Mouse (Mus musculus) G1E (cell line): ENCODE results near the gene Bcl2l11. TPM values are rescaled to one million over a fixed set of nuclear protein-coding genes. Genes with fewer than 3 reads are reported as not detected.

Experiments used
- ATAC-seq: 2 replicates; pipeline ENCODE4 v1.8.0; 2016; ENCODE audit warnings: mild to moderate bottlenecking; ENCODE audit not compliant: insufficient number of reproducible peaks, poor library complexity, low FRiP score, severe bottlenecking; ENCODE audit errors: extremely low read depth
- DNase-seq: peaks from one replicate; pipeline ENCODE4 v3.0.0; 2012; ENCODE audit warnings: low spot score
- H3K27me3 ChIP-seq: 2 replicates; pipeline ENCODE4 v1.6.1; 2012; ENCODE audit warnings: mild to moderate bottlenecking, low read length, inconsistent platforms; ENCODE audit not compliant: insufficient read depth
- H3K36me3 ChIP-seq: replicated peaks from 2 replicates; pipeline ENCODE3; 2012; ENCODE audit warnings: mild to moderate bottlenecking, inconsistent platforms
- H3K4me1 ChIP-seq: 2 replicates; pipeline ENCODE4 v1.6.1; 2012; ENCODE audit warnings: low read depth, low read length, inconsistent platforms, mixed read lengths; ENCODE audit not compliant: insufficient read depth
- H3K4me3 ChIP-seq: 2 replicates; pipeline ENCODE4 v1.5.1; 2012; ENCODE audit warnings: low read depth, mild to moderate bottlenecking, inconsistent platforms, low read length, moderate library complexity, mixed read lengths
- H3K9me3 ChIP-seq: replicated peaks from 2 replicates; pipeline ENCODE4 v1.6.1; 2012; ENCODE audit warnings: inconsistent platforms
- CTCF ChIP-seq: IDR thresholded peaks from 2 replicates; pipeline ENCODE4 v1.5.1; 2012; ENCODE audit warnings: low read depth, low read length, inconsistent platforms, mixed read lengths
- GATA1 ChIP-seq: IDR thresholded peaks from 2 replicates; pipeline ENCODE4 v1.6.1; 2012; ENCODE audit warnings: borderline replicate concordance, low read length, inconsistent platforms, mixed read lengths
- GATA2 ChIP-seq: IDR thresholded peaks from 2 replicates; pipeline ENCODE4 v1.6.1; 2012; ENCODE audit warnings: low read depth, low read length, inconsistent platforms, borderline replicate concordance
- POLR2AphosphoS5 ChIP-seq: IDR thresholded peaks from 2 replicates; pipeline ENCODE4 v1.6.1; 2012; ENCODE audit warnings: low read depth, low read length, inconsistent platforms; ENCODE audit not compliant: insufficient replicate concordance
- TAL1 ChIP-seq: conservative IDR thresholded peaks from 2 replicates; pipeline ENCODE4 v1.6.1; 2012; ENCODE audit warnings: low read depth, low read length, inconsistent platforms, mixed read lengths
- polyA plus RNA-seq: library from polyadenylated mRNA; stranded (reverse); fragments of >175 nt; gene quantifications from 2 replicates; pipeline ENCODE4 v1.2.3, GENCODE M21; 2012
- total RNA-seq, 2 experiments: library from RNA; stranded (forward) in 1 of 2; stranded (reverse) in 1 of 2; fragments of 200-1000 nt in 1 of 2; fragments of >200 nt in 1 of 2; fragmentation: Nextera tagmentation in 1 of 2; gene quantifications; 2 replicates each; pipeline ENCODE4 v1.2.3; 2014 to 2017

The Bcl2l11 gene
- total and polyA plus RNA-seq, 3 experiments = 18.4 to 39.7 (median 34.5) TPM

DNA sequence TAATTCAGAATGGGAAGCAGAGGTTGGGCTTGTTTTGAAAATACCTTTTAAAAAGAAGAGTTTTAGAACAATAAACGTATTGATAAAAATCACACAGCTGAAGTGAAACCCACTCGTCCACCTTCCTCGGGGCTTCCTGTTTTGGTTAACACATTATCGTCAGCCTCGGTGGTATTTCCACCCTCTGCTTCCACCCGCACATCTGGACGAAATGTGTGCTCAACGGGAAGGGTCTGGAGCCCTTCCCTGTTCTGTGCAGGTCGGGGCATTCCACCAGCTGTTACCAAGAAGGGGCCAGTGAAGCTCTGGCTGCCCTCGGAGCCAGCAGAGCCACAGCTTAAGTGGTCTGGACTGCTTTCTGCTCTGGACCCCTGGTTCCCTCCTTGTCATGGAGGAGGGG, 63.9 kb downstream of the Bcl2l11 start:
- TF ChIP-seq TAL1 = no peak
- no peak for TF ChIP-seq GATA2
- no peak for TF ChIP-seq GATA1
- no peak for TF ChIP-seq POLR2AphosphoS5
- no peak for TF ChIP-seq CTCF
- Histone ChIP-seq H3K4me1 (peaks cover 4% of the 10 kb centered on the region), H3K4me3 (no peak overlapping the region), H3K9me3 (no peaks in the 10 kb centered on the region), H3K27me3 (peaks cover 52% of the 10 kb centered on the region), H3K36me3 (no peaks in the 10 kb centered on the region)
- DNase-seq (no peak), ATAC-seq (no peak)

DNA sequence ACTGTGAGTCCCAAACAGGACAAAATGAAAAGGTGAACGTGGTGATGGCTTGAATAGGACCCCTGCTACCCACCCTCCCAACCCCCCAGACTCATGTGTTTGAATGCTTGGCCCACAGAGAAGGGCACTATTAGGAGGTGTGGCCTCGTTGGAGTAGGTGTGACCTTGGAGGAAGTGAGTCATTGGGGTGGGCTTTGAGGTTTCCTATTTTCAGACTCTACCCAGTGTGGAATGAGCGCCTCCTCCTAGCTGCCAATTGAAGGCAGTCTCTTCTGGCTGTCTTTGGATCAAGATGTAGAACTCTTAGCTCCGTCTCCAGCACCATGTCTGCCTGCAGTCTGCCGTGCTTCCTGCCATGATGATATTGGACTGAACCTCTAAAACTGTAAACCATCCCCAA, 64.4 kb downstream of the Bcl2l11 start:
- H3K4me1 ChIP-seq = peaks cover 4% of the 10 kb centered on the region
- no peaks in the 10 kb centered on the region for H3K36me3 ChIP-seq
- peaks cover 48% of the 10 kb centered on the region for H3K27me3 ChIP-seq
- H3K9me3 ChIP-seq = no peaks in the 10 kb centered on the region
- TF ChIP-seq POLR2AphosphoS5 (no peak), GATA2 (no peak), CTCF (no peak), TAL1 (no peak)
- ATAC-seq = no peak
- H3K4me3 ChIP-seq = no peak overlapping the region
- no peak for DNase-seq

DNA sequence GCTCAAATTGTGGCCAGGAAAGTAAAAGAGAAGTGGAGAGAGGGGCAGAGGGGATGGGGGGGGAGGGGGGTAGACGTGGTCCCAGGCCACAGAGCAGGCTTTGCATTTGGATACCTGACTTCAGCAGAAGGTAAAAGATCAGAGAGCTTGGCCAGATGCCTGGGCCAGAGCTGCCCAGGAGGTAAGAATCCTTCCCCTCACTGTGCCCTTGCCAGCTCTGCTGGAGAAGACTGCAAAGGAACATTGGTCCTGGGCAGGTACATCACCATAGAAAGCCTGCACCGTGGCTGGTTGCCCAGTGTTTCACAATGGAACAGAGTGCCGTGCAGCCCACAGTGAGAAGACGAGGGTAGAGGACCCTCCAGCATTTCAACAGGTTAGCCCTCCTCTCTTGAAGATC, 67.6 kb downstream of the Bcl2l11 start:
- Histone ChIP-seq H3K9me3 (no peaks in the 10 kb centered on the region), H3K36me3 (no peaks in the 10 kb centered on the region), H3K4me3 (no peak overlapping the region), H3K4me1 (peaks cover 4% of the 10 kb centered on the region), H3K27me3 (peaks cover 43% of the 10 kb centered on the region)
- TF ChIP-seq POLR2AphosphoS5 (no peak), GATA1 (no peak), GATA2 (no peak), CTCF (no peak), TAL1 (no peak)
- ATAC-seq (no peak), DNase-seq (no peak)

DNA sequence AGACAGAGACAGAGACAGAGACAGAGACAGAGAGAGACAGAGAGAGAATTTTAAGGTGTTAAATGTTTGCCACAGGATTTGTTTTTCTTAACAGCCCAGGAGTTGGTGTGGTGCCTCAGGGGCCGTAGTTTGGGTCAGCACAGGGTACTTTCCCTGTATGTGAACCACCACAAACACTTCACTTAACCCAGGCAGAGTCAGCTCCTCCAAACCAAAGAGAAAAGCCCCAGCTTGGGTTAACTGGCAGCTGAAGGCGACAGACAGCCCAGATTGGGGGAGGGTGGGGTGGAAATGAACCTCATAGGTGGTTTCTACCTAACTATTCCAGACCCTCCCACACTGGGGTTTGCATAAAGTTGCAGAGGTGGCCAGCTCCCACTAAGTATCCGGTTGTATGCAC, 71.5 kb downstream of the Bcl2l11 start:
- H3K36me3 ChIP-seq = no peaks in the 10 kb centered on the region
- no peak overlapping the region for H3K4me3 ChIP-seq
- TF ChIP-seq TAL1 (no peak), POLR2AphosphoS5 (no peak), GATA2 (no peak), GATA1 (no peak), CTCF (no peak)
- peaks cover 40% of the 10 kb centered on the region for H3K27me3 ChIP-seq
- ATAC-seq = no peak
- DNase-seq = no peak
- no peaks in the 10 kb centered on the region for H3K9me3 ChIP-seq
- no peaks in the 10 kb centered on the region; the same call in 1 of the 2 replicates for H3K4me1 ChIP-seq

DNA sequence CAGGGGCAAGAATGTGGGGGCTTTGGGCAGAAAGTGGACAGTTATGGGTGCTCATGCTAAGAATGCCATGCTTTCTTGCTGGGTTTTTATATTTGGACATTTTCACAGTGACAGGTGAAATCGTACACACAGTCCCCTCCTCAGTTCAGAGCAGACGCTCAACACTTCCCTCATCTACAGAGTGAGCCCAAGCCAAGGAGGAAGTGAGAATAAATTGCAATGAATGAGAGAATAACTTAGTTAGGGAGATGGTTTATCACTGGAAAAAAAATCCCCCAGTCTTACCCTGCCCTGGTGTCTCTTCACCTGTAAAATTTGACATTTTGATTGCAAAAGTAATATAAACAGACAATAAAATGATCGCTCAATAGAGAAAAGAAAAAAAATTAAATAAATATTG, 77.3 kb downstream of the Bcl2l11 start:
- Histone ChIP-seq H3K36me3 (no peaks in the 10 kb centered on the region), H3K27me3 (peaks cover 18% of the 10 kb centered on the region), H3K9me3 (peaks cover 2% of the 10 kb centered on the region; the same call in 1 of the 2 replicates), H3K4me3 (no peak overlapping the region), H3K4me1 (peaks cover 16% of the 10 kb centered on the region)
- ATAC-seq (no peak), DNase-seq (no peak)
- no peak for TF ChIP-seq TAL1
- no peak for TF ChIP-seq POLR2AphosphoS5
- TF ChIP-seq GATA2 = no peak
- no peak for TF ChIP-seq GATA1
- TF ChIP-seq CTCF = no peak

DNA sequence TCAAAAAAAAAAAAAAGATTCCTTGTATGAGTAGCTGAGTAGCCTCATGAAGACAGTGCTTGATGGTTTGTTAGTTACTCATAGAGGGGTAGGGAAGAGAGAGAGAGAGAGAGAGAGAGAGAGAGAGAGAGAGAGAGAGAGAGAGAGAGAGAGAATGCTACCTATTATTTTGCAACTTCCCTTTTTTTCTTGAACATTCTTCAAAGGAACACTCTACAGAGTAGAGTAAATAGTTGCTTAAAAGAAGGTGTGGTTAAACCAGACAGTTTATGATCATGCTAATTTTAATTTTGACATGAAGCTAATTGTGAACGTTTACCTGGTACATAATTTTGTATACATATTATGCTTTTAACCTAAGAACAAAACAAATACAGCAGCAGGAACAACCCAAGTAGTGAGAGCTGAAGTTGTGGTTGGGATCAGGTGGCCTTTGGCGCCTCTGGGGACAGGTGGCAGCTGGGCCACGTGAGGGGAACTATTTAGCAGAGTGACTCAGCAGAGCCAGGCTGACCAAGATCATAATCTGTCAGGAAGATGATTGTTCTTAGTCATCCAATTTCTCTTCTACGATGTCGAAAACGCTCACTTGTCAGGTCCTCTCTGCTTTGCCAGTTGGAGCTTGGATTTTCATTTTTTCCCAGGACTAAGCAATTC, 78.0 kb downstream of the Bcl2l11 start:
- Histone ChIP-seq H3K36me3 (no peaks in the 10 kb centered on the region), H3K27me3 (peaks cover 21% of the 10 kb centered on the region), H3K9me3 (peaks cover 2% of the 10 kb centered on the region; the same call in 1 of the 2 replicates), H3K4me1 (peaks cover 16% of the 10 kb centered on the region), H3K4me3 (no peak overlapping the region; the same call in 1 of the 2 replicates)
- DNase-seq (peak; percentile 28), ATAC-seq (peak; percentile 85)
- TF ChIP-seq TAL1 (no peak), CTCF (no peak), GATA2 (no peak), POLR2AphosphoS5 (no peak), GATA1 (no peak)

DNA sequence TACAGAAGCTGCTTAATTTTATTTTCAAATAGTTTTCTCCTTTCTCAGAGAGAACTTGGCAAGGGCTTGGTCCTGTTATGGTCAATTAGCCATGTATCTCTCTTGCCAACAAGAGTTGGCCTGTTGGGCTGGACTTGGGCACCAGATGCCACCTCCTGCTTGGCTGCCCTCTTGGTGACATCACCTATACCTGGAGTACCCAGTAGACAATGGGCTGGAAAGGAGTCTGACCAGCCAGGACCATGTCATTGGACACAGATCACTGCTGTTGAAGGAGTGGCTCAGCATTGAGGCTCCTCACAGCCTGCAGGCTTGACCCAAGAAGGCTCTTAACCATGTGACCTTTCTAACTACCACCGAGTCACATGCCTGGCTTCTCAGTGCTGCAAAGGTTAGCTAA, 82.7 kb downstream of the Bcl2l11 start:
- Histone ChIP-seq H3K9me3 (peaks cover 2% of the 10 kb centered on the region; the same call in 1 of the 2 replicates), H3K4me1 (peaks cover 15% of the 10 kb centered on the region), H3K4me3 (no peak overlapping the region), H3K36me3 (no peaks in the 10 kb centered on the region), H3K27me3 (peaks cover 22% of the 10 kb centered on the region)
- TF ChIP-seq GATA1 (no peak), GATA2 (no peak), TAL1 (no peak), POLR2AphosphoS5 (no peak), CTCF (no peak)
- DNase-seq (no peak), ATAC-seq (no peak)
